Mouse (Mus musculus): Measurements from ENCODE around the gene Wdr45b. TPM values are rescaled to one million over a fixed set of nuclear protein-coding genes. Genes with fewer than 3 reads are reported as not detected.

Wdr45b gene
- 53.3 and 55.4 TPM in 2 replicates for polyA plus RNA-seq (2014; fragmentation: Nextera tagmentation; extraction: Ambion mirVana)

DNA sequence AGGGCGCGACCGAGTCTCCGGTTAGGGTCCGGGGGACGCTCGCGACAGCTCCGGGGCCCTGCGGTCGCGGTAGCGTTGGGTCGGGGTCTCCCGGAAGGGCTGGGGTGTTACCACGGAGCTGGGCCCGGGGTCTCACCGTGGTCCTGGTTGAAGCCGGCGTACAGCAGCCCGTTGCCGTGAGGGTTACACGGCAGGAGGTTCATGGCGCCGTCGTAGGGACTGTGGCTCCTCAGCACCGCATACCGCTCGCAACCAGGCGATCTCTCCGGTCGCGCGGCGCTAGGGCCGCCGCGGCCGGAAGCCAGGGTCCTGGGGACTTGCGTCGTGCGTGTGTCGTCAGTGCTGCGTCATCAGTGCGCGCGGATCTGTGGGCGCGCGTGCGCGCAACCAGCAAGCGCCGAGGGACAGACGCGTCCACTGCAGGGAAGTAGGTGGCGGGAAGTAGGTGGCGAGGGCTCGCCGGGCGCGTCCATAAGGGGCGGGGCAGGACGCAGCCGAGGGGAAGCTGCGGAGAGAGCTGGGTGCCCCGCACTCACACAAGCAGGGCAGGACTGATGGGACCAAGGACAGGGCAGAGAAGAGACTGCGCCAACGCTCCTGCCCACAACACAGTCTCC is at the start of gene Wdr45b:
Gene Wdr45b, minus strand, starts transcription at position 355 of the 617 bp plus-strand sequence.
- H3K27me3 ChIP-seq (replicated peaks; ENCODE audit: control insufficient read depth, insufficient read depth, low read length), result no peaks in the 10 kb centered on the region
- H3K4me2 ChIP-seq, result peak within 1 kb of the TSS; percentile 97
- peak within 1 kb of the TSS; percentile 99 for H3K4me3 ChIP-seq (ENCODE audit: low read depth, low read length)
- ATAC-seq (replicated peaks; ENCODE audit: low FRiP score) (peak; percentile 94), DNase-seq (ENCODE audit: low spot score) (peak; percentile 97)
- peak within 1 kb of the TSS; percentile 98 for H3K9ac ChIP-seq (ENCODE audit: low read depth, low read length)
- no peaks in the 10 kb centered on the region for H3K9me3 ChIP-seq (ENCODE audit: control insufficient read depth, low read length)
- peak within 1 kb of the TSS; percentile 88 for H3K27ac ChIP-seq (ENCODE audit: low read depth, low read length)
- under 1% methylated on average over 69 of the region's 69 CpGs for WGBS
- no peaks in the 10 kb centered on the region for H3K36me3 ChIP-seq (ENCODE audit: control insufficient read depth, insufficient read depth, low read length)
- H3K4me1 ChIP-seq (replicated peaks; ENCODE audit: control insufficient read depth, insufficient read depth, low read length), result peaks cover 14% of the 10 kb centered on the region

DNA sequence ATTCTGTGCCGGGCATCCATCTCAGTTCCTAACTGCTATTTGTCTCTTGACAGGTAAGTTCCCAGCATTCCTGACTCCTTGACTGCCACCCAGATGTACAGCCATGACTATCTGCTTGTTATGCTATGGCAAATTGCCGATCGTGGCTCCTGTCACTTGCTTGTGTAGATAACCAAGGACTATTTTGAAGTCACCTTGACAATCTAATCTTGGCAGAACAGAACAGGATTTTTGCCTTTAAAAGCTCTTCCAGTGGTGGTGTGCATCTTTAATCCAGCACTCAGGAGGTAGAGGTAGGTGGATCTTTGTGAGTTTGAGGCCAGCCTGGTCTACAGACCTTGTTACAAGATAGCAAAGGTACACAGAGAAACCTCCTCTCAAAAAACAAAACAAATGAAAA is 38.2 kb upstream of the Wdr45b start:
- Histone ChIP-seq H3K27ac (ENCODE audit: low read depth, low read length) (no peak overlapping the region), H3K4me3 (ENCODE audit: low read depth, low read length) (no peak overlapping the region), H3K4me1 (replicated peaks; ENCODE audit: control insufficient read depth, insufficient read depth, low read length) (no peaks in the 10 kb centered on the region; the same call in 1 of the 2 replicates), H3K9ac (ENCODE audit: low read depth, low read length) (no peak overlapping the region), H3K36me3 (ENCODE audit: control insufficient read depth, insufficient read depth, low read length) (no peaks in the 10 kb centered on the region), H3K9me3 (ENCODE audit: control insufficient read depth, low read length) (no peaks in the 10 kb centered on the region), H3K27me3 (replicated peaks; ENCODE audit: control insufficient read depth, insufficient read depth, low read length) (no peaks in the 10 kb centered on the region; the same call in 1 of the 2 replicates), H3K4me2 (no peak overlapping the region)
- DNase-seq (ENCODE audit: low spot score) (no peak), ATAC-seq (replicated peaks; ENCODE audit: low FRiP score) (no peak)
- WGBS, result 64% methylated on average over 3 of the region's 3 CpGs

- DNase-seq (ENCODE audit: low spot score) (no peak), ATAC-seq (replicated peaks; ENCODE audit: low FRiP score) (no peak)
- Histone ChIP-seq H3K9ac (ENCODE audit: low read depth, low read length) (no peak overlapping the region), H3K4me3 (ENCODE audit: low read depth, low read length) (no peak overlapping the region), H3K4me1 (replicated peaks; ENCODE audit: control insufficient read depth, insufficient read depth, low read length) (no peaks in the 10 kb centered on the region; the same call in 1 of the 2 replicates), H3K36me3 (ENCODE audit: control insufficient read depth, insufficient read depth, low read length) (no peaks in the 10 kb centered on the region), H3K27me3 (replicated peaks; ENCODE audit: control insufficient read depth, insufficient read depth, low read length) (peaks cover 7% of the 10 kb centered on the region), H3K27ac (ENCODE audit: low read depth, low read length) (no peak overlapping the region), H3K9me3 (ENCODE audit: control insufficient read depth, low read length) (no peaks in the 10 kb centered on the region), H3K4me2 (no peak overlapping the region)
- WGBS, result 43% methylated on average over 3 of the region's 3 CpGs
Measured at GRCm38 (mm10) chr11:121390793-121391192, 36.5 kb upstream of the Wdr45b start.

DNA sequence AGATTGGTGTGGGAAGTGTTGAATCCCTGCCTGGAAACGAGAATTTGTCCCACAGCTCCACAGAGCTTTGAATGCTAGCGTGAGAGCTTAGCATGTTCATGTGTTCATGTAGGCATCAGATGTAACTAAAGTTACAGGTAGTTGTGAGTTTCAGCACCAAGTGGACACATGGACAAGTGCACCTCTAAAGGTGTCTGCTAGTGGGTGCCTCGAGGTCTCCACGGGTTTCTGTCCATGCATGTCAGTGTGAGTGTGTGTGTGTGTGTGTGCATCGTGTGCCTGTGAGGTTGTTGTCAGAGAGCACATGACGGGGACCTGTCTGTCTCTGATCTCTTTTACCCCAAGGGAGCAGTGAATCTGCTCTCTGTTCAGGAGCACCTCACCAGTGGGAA is 34.3 kb upstream of the Wdr45b start:
- no peak for ATAC-seq (replicated peaks; ENCODE audit: low FRiP score)
- H3K9ac ChIP-seq (ENCODE audit: low read depth, low read length), result no peak overlapping the region

DNA sequence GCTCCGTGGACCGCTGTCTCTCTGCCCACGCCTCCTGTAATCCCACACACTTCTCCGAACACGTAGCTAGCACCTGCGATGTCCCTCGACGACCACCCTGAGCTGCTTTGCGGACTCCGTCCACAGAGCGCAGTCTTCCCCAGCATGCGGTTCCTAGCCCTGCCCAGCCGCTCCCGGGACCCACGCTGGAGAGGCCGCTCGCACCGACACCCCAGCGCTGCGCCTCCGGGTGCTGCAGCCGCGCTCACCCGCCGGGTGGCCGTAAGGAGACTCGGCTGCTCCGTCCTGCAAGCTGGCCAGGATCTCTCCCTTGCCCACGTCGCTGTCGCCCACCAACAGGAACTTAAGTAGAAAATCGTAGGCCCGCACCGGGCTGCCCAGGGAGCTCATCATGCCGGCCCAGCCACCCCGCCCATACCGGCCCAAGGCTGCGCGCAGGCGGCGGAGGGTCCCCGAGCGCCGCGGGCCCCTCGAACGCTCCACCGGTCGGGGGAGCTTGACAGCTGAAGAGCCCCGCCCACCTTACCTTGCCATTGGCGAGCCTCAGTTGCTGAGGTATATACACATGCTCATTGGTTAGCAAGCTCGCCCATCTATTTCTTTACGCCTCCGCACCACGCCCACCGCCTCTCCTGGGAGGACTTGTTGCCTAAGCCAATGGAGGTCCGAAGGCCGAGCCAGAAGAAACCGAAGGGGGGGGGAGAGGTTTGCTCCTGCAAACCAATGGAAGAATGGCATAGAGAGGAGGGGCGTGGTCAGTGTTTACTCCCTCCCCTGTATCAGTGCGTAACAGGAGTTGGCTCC is 33.7 kb upstream of the Wdr45b start, which contains the start of gene Rab40b:
Gene Rab40b, minus strand, starts transcription at position 502 of the 804 bp plus-strand sequence.
- H3K36me3 ChIP-seq (ENCODE audit: control insufficient read depth, insufficient read depth, low read length), result no peaks in the 10 kb centered on the region
- no peaks in the 10 kb centered on the region; the same call in 1 of the 2 replicates for H3K4me1 ChIP-seq (replicated peaks; ENCODE audit: control insufficient read depth, insufficient read depth, low read length)
- H3K27ac ChIP-seq (ENCODE audit: low read depth, low read length), result no peak within 1 kb of the TSS
- WGBS, result 2% methylated on average over 61 of the region's 61 CpGs
- H3K4me3 ChIP-seq (ENCODE audit: low read depth, low read length), result peak within 1 kb of the TSS; percentile 63
- H3K9me3 ChIP-seq (ENCODE audit: control insufficient read depth, low read length), result no peaks in the 10 kb centered on the region
- H3K9ac ChIP-seq (ENCODE audit: low read depth, low read length), result peak within 1 kb of the TSS; percentile 47
- DNase-seq (ENCODE audit: low spot score) (peak; percentile 88), ATAC-seq (replicated peaks; ENCODE audit: low FRiP score) (peak; percentile 99)
- peaks cover 7% of the 10 kb centered on the region for H3K27me3 ChIP-seq (replicated peaks; ENCODE audit: control insufficient read depth, insufficient read depth, low read length)
- H3K4me2 ChIP-seq, result peak within 1 kb of the TSS; percentile 94

More for the DNA sequence above, 34.3 kb upstream of the Wdr45b start:
- Histone ChIP-seq H3K27ac (ENCODE audit: low read depth, low read length) (no peak overlapping the region), H3K4me2 (peak overlapping the region; percentile 94), H3K9me3 (ENCODE audit: control insufficient read depth, low read length) (no peaks in the 10 kb centered on the region), H3K4me3 (ENCODE audit: low read depth, low read length) (peak overlapping the region; percentile 63; the same call in 1 of the 2 replicates), H3K36me3 (ENCODE audit: control insufficient read depth, insufficient read depth, low read length) (no peaks in the 10 kb centered on the region), H3K4me1 (replicated peaks; ENCODE audit: control insufficient read depth, insufficient read depth, low read length) (no peaks in the 10 kb centered on the region; the same call in 1 of the 2 replicates), H3K27me3 (replicated peaks; ENCODE audit: control insufficient read depth, insufficient read depth, low read length) (peaks cover 7% of the 10 kb centered on the region)
- no peak for DNase-seq (ENCODE audit: low spot score)
- WGBS, result 16% methylated on average over 6 of the region's 6 CpGs

DNA sequence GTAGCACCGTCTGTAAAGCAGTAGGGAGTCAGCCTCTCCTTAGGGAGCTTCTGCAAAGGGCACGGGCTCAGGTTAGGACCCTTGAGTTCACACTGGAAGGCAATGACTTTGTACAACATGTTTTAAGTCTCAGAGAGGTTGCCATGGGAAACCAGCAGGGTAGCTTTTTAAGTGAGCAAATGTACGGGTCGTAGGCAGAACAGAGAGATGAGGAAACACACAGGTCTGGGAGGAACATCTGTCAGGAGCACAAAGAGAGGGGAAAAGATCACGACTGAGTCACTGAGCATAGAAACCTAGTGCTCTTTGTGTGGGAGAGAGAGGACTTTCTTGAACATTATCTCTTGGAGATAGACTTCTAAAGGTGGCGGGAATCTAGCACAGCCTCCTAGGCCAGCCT is 26.0 kb upstream of the Wdr45b start:
- Histone ChIP-seq H3K9ac (ENCODE audit: low read depth, low read length) (no peak overlapping the region), H3K9me3 (ENCODE audit: control insufficient read depth, low read length) (no peaks in the 10 kb centered on the region), H3K4me1 (replicated peaks; ENCODE audit: control insufficient read depth, insufficient read depth, low read length) (no peaks in the 10 kb centered on the region), H3K36me3 (ENCODE audit: control insufficient read depth, insufficient read depth, low read length) (no peaks in the 10 kb centered on the region), H3K27me3 (replicated peaks; ENCODE audit: control insufficient read depth, insufficient read depth, low read length) (no peaks in the 10 kb centered on the region), H3K4me3 (ENCODE audit: low read depth, low read length) (no peak overlapping the region), H3K27ac (ENCODE audit: low read depth, low read length) (no peak overlapping the region), H3K4me2 (no peak overlapping the region)
- DNase-seq (ENCODE audit: low spot score), result no peak
- WGBS, result 70% methylated on average over 6 of the region's 6 CpGs
- no peak for ATAC-seq (replicated peaks; ENCODE audit: low FRiP score)

DNA sequence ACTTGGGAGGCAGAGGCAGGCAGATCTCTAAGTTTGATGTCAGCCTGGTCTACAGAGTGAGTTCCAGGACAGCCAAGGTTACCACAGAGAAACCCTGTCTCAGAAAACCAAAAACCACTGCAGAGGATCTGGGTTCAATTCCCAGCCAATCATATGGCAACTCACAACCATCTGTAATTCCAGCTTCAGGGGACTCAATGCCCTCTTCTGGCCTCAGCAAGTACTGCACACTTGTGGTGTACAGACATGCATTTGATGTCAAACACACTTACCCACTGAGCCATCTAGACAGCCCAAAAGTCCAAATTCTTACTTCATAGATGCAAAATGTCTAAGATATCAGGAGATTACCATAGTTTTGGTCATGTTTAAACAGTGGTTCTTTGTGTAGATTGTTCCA is 24.4 kb upstream of the Wdr45b start:
- H3K4me2 ChIP-seq, result no peak overlapping the region
- no peaks in the 10 kb centered on the region for H3K4me1 ChIP-seq (replicated peaks; ENCODE audit: control insufficient read depth, insufficient read depth, low read length)
- no peaks in the 10 kb centered on the region for H3K27me3 ChIP-seq (replicated peaks; ENCODE audit: control insufficient read depth, insufficient read depth, low read length)
- ATAC-seq (replicated peaks; ENCODE audit: low FRiP score), result no peak
- H3K36me3 ChIP-seq (ENCODE audit: control insufficient read depth, insufficient read depth, low read length), result no peaks in the 10 kb centered on the region
- H3K4me3 ChIP-seq (ENCODE audit: low read depth, low read length), result no peak overlapping the region
- no peak overlapping the region for H3K27ac ChIP-seq (ENCODE audit: low read depth, low read length)
- no peak overlapping the region for H3K9ac ChIP-seq (ENCODE audit: low read depth, low read length)
- DNase-seq (ENCODE audit: low spot score), result no peak
- H3K9me3 ChIP-seq (ENCODE audit: control insufficient read depth, low read length), result no peaks in the 10 kb centered on the region

- DNase-seq (ENCODE audit: low spot score) (no peak), ATAC-seq (replicated peaks; ENCODE audit: low FRiP score) (no peak)
- Histone ChIP-seq H3K4me3 (ENCODE audit: low read depth, low read length) (no peak overlapping the region), H3K36me3 (ENCODE audit: control insufficient read depth, insufficient read depth, low read length) (no peaks in the 10 kb centered on the region), H3K27me3 (replicated peaks; ENCODE audit: control insufficient read depth, insufficient read depth, low read length) (no peaks in the 10 kb centered on the region), H3K4me2 (no peak overlapping the region), H3K27ac (ENCODE audit: low read depth, low read length) (no peak overlapping the region), H3K4me1 (replicated peaks; ENCODE audit: control insufficient read depth, insufficient read depth, low read length) (no peaks in the 10 kb centered on the region), H3K9me3 (ENCODE audit: control insufficient read depth, low read length) (no peaks in the 10 kb centered on the region), H3K9ac (ENCODE audit: low read depth, low read length) (no peak overlapping the region)
- 60% methylated on average over 6 of the region's 6 CpGs for WGBS
Measured at GRCm38 (mm10) chr11:121373305-121373704, 19.1 kb upstream of the Wdr45b start.
